Mouse (Mus musculus) spleen, adult 2 months (tissue): ENCODE measurements at regions not wholly inside any gene's neighbourhood (a gene's known extent, or its start where the extent isn't known, plus 50 kb on each side); places are given as distances from the start of the nearest gene placed in this dataset.
A peak's percentile ranks its signal among the peaks of the same experiment; 100 is the strongest.

Experiments used
- DNase-seq, 2 experiments: peaks; one replicate each; pipeline versions ENCODE4 v3.0.0 to v3.0.0-alpha.2; 2012 to 2021; ENCODE audit warnings: low spot score in 2 of 2, low read depth in 1 of 2
- H3K27ac ChIP-seq: fragments of 200-500 bp; 2 replicates; pipeline ENCODE4 v1.5.1; 2012; ENCODE audit warnings: low read length, inconsistent platforms; ENCODE audit not compliant: insufficient read depth
- H3K27me3 ChIP-seq: fragments of 200-500 bp; 2 replicates; pipeline ENCODE4 v1.6.1; 2012; ENCODE audit warnings: mild to moderate bottlenecking, moderate library complexity, low read length, inconsistent platforms; ENCODE audit not compliant: control insufficient read depth, insufficient read depth
- H3K36me3 ChIP-seq: fragments of 200-500 bp; 2 replicates; pipeline ENCODE4 v1.6.1; 2012; ENCODE audit warnings: mild to moderate bottlenecking, low read length, inconsistent platforms; ENCODE audit not compliant: control insufficient read depth, insufficient read depth
- H3K4me1 ChIP-seq: fragments of 200-500 bp; 2 replicates; pipeline ENCODE4 v1.6.1; 2011; ENCODE audit warnings: inconsistent platforms; ENCODE audit not compliant: control insufficient read depth, insufficient read depth, insufficient read length
- H3K4me3 ChIP-seq: fragments of 200-500 bp; 2 replicates; pipeline ENCODE4 v1.5.1; 2011; ENCODE audit warnings: mild to moderate bottlenecking, inconsistent platforms; ENCODE audit not compliant: insufficient read depth, insufficient read length; ENCODE audit errors: extremely low read depth
- CTCF ChIP-seq: fragments of 200-500 bp; IDR thresholded peaks from 2 replicates; pipeline ENCODE4 v1.5.1; 2011; ENCODE audit warnings: mild to moderate bottlenecking, inconsistent platforms; ENCODE audit not compliant: insufficient read depth, insufficient read length, insufficient replicate concordance; ENCODE audit errors: extremely low read depth
- POLR2A ChIP-seq: fragments of 200-500 bp; IDR thresholded peaks from 2 replicates; pipeline ENCODE4 v1.6.1; 2011; ENCODE audit warnings: low read depth, low read length, inconsistent platforms
- whole genome bisulfite sequencing: fragments of 180-500 bp; shearing (Covaris S2); methylation state at CpG from one replicate; pipeline ENCODE4 v1.1.7; 2018; 5-methylcytosine and 5-hydroxymethylcytosine counted together

DNA sequence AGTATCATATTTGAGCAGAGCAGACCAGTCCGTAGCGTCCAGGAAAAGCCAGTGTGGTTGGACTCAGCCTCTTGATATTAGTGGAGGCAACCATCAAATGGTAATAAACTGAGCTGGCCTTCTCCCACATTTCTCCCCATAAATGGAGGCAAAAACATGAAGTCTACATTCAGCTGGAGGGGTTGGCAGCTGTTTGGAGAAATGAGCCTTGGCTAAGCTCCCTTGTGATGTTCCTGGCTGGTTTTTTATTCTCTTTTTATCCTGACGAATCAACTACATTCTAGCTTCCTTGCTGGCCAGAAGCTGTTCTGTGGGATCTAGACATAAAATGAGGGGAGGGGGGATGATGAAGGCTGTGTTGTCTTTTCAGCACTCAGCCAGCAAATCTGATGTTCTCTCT lies 57.6 kb upstream of the Plcl2 start:
- Histone ChIP-seq H3K36me3 (no peaks in the 10 kb centered on the region), H3K27ac (no peak overlapping the region), H3K27me3 (no peaks in the 10 kb centered on the region), H3K4me3 (no peak overlapping the region), H3K4me1 (no peaks in the 10 kb centered on the region)
- 91% methylated on average over 3 of the region's 3 CpGs for WGBS
- DNase-seq: no peak
- TF ChIP-seq POLR2A (no peak), CTCF (no peak)

GRCm38 (mm10) chr17:50453524-50453923 lies 55.7 kb upstream of the Plcl2 start:
- no peak for TF ChIP-seq POLR2A
- TF ChIP-seq CTCF: no peak
- Histone ChIP-seq H3K36me3 (no peaks in the 10 kb centered on the region), H3K27ac (no peak overlapping the region), H3K4me3 (no peak overlapping the region), H3K27me3 (no peaks in the 10 kb centered on the region), H3K4me1 (no peaks in the 10 kb centered on the region)
- DNase-seq: no peak

DNA sequence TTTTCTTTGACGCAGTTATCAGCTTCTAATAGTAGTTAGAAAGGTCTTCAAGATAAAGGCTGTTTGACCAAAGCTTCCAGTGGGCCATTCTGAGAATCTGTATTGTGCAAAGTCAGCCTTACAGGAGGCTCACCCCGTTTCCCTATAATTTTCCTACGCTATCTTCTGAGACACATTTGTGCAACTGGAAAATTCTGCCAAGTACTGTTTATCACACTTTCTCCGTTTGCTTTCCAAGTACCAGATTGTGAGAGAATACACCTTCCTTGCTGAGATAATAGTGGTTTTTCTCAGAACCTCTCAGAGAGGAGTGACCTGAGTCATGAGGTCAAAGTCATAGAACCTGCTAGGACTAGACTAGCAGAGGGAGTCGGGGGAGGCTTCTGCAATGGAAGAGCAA lies 55.2 kb upstream of the Plcl2 start:
- H3K27me3 ChIP-seq: no peaks in the 10 kb centered on the region
- no peak overlapping the region for H3K4me3 ChIP-seq
- H3K36me3 ChIP-seq: no peaks in the 10 kb centered on the region
- no peak for TF ChIP-seq POLR2A
- no peak for TF ChIP-seq CTCF
- H3K27ac ChIP-seq: no peak overlapping the region
- DNase-seq: no peak
- H3K4me1 ChIP-seq: no peaks in the 10 kb centered on the region
- WGBS: 76% methylated on average over 5 of the region's 5 CpGs

DNA sequence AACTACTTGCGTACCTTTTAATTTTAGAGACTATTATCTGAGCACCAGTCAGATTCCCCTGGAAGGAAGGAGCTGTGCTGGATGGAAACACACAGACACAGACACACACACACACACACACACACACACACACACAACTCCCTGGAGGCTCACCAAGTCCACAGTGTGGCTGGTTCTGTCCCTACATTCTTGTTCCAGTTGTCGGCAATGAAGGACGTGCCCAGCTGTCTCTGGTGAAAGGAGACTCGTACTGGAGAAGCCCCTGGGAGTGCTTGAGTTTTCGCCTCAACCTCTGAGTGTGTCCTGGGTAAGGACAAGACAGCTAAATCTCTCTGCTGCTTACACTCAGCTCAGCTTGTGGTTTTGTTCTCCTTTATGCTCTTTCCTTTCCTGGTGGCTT lies 54.3 kb upstream of the Plcl2 start:
- no peak for TF ChIP-seq CTCF
- TF ChIP-seq POLR2A: no peak
- H3K27ac ChIP-seq: no peak overlapping the region

GRCm38 (mm10) chr17:50455719-50456118 lies 53.5 kb upstream of the Plcl2 start:
- no peak for TF ChIP-seq POLR2A
- no peak for TF ChIP-seq CTCF
- Histone ChIP-seq H3K4me1 (no peaks in the 10 kb centered on the region), H3K4me3 (no peak overlapping the region), H3K27ac (no peak overlapping the region), H3K27me3 (no peaks in the 10 kb centered on the region), H3K36me3 (no peaks in the 10 kb centered on the region)
- 84% methylated on average over 10 of the region's 10 CpGs for WGBS
- no peak for DNase-seq

More for the DNA sequence above, 54.3 kb upstream of the Plcl2 start:
- Histone ChIP-seq H3K27me3 (no peaks in the 10 kb centered on the region), H3K4me3 (no peak overlapping the region), H3K36me3 (no peaks in the 10 kb centered on the region), H3K4me1 (no peaks in the 10 kb centered on the region)
- 91% methylated on average over 5 of the region's 5 CpGs for WGBS
- DNase-seq: no peak

GRCm38 (mm10) chr17:50457053-50457697 lies 52.0 kb upstream of the Plcl2 start:
- H3K36me3 ChIP-seq: no peaks in the 10 kb centered on the region
- WGBS: 91% methylated on average over 6 of the region's 6 CpGs
- DNase-seq: no peak

GRCm38 (mm10) chr17:50458232-50458631 lies 51.0 kb upstream of the Plcl2 start:
- H3K27me3 ChIP-seq: no peaks in the 10 kb centered on the region
- H3K4me1 ChIP-seq: no peaks in the 10 kb centered on the region
- WGBS: 74% methylated on average over 4 of the region's 4 CpGs
- peak overlapping the region; percentile 25; the same call in 1 of the 2 replicates for H3K27ac ChIP-seq
- no peak for DNase-seq
- H3K36me3 ChIP-seq: no peaks in the 10 kb centered on the region
- H3K4me3 ChIP-seq: no peak overlapping the region
- TF ChIP-seq POLR2A (no peak), CTCF (no peak)

More at GRCm38 (mm10) chr17:50457053-50457697, 52.0 kb upstream of the Plcl2 start:
- Histone ChIP-seq H3K4me3 (no peak overlapping the region), H3K27me3 (no peaks in the 10 kb centered on the region), H3K27ac (no peak overlapping the region), H3K4me1 (no peaks in the 10 kb centered on the region)
- TF ChIP-seq CTCF: no peak
- TF ChIP-seq POLR2A: no peak
